Mouse (Mus musculus): ENCODE results near the gene Upp2.

- no peak for TF ChIP-seq CTCF (IDR thresholded peaks at IDR 0.05; ENCODE audit: extremely low read depth, insufficient read length, insufficient replicate concordance, low read depth, low read length)
- TF ChIP-seq POLR2A (IDR thresholded peaks at IDR 0.05; ENCODE audit: low read depth, low read length), result no peak
Measured at GRCm38 (mm10) chr2:58524356-58524755, 42.7 kb upstream of the Upp2 start.

All from small intestine, adult 2 months (tissue).